Mouse (Mus musculus) limb, embryonic 14.5 days (tissue): ENCODE results near the gene Hoxb4. TPM values are rescaled to one million over a fixed set of nuclear protein-coding genes. Genes with fewer than 3 reads are reported as not detected.

Source experiments
- ATAC-seq: fragments of 200-750 bp; cut with Nextera tagmentation; 2 replicates; pipeline ENCODE4 v1.8.0; 2017; ENCODE audit warnings: low read depth, moderate number of reproducible peaks, moderate TSS enrichment; ENCODE audit not compliant: low FRiP score
- DNase-seq: peaks from one replicate; pipeline ENCODE4 v3.0.0-alpha.2; 2015; ENCODE audit warnings: low spot score
- H3K27ac ChIP-seq: fragments of 300-500 bp; sonication (generic); replicated peaks from 2 replicates; pipeline ENCODE4 v1.5.1; 2014; ENCODE audit warnings: low read depth, mild to moderate bottlenecking, low read length, moderate library complexity, mixed read lengths
- H3K27me3 ChIP-seq: fragments of 300-500 bp; sonication (generic); 2 replicates; pipeline ENCODE4 v1.6.1; 2014; ENCODE audit warnings: low read length, mixed read lengths; ENCODE audit not compliant: control insufficient read depth, insufficient read depth
- H3K36me3 ChIP-seq: fragments of 300-500 bp; sonication (generic); 2 replicates; pipeline ENCODE4 v1.6.1; 2014; ENCODE audit warnings: mild to moderate bottlenecking, low read length, moderate library complexity, mixed read lengths; ENCODE audit not compliant: control insufficient read depth, insufficient read depth
- H3K4me1 ChIP-seq: fragments of 300-500 bp; sonication (generic); 2 replicates; pipeline ENCODE4 v1.6.1; 2014; ENCODE audit warnings: antibody characterized with exemption, low read length, mixed read lengths; ENCODE audit not compliant: control insufficient read depth, insufficient read depth
- H3K4me2 ChIP-seq: fragments of 300-500 bp; sonication (generic); replicated peaks from 2 replicates; pipeline ENCODE4 v1.6.1; 2014; ENCODE audit warnings: low read depth, mild to moderate bottlenecking, low read length, moderate library complexity; ENCODE audit not compliant: severe bottlenecking
- H3K4me3 ChIP-seq: fragments of 300-500 bp; sonication (generic); replicated peaks from 2 replicates; pipeline ENCODE4 v1.5.1; 2014; ENCODE audit warnings: low read length
- H3K9ac ChIP-seq: fragments of 300-500 bp; sonication (generic); 2 replicates; pipeline ENCODE4 v1.6.1; 2014; ENCODE audit warnings: mild to moderate bottlenecking, low read depth, low read length, moderate library complexity; ENCODE audit not compliant: severe bottlenecking
- H3K9me3 ChIP-seq: fragments of 300-500 bp; sonication (generic); 2 replicates; pipeline ENCODE4 v1.6.1; 2016; ENCODE audit warnings: low read length; ENCODE audit not compliant: control insufficient read depth
- POLR2A ChIP-seq: fragments of 200-500 bp; IDR thresholded peaks from 2 replicates; pipeline ENCODE4 v1.8.0; 2012; ENCODE audit warnings: inconsistent platforms, mild to moderate bottlenecking, moderate library complexity, borderline replicate concordance; ENCODE audit not compliant: insufficient read depth, insufficient read length; ENCODE audit errors: extremely low read depth
- WGBS: fragments of 180-500 bp; shearing (Covaris S2); extraction: QIAGEN DNeasy Blood & Tissue Kit; methylation state at CpG from one replicate; pipeline ENCODE4 v1.1.7; 2014; 5-methylcytosine and 5-hydroxymethylcytosine counted together
- polyA plus RNA-seq, 2 experiments: library from polyadenylated mRNA; depleted of rRNA in 1 of 2; stranded (reverse) in 1 of 2; unstranded in 1 of 2; fragments of >200 nt; fragmentation: Nextera tagmentation in 1 of 2; extraction: Ambion mirVana in 1 of 2; gene quantifications; 2 replicates each; pipeline versions ENCODE4 v1.2.1 to v1.2.3; 2012 to 2014

Gene Hoxb4
- polyA plus RNA-seq, 2 experiments: 0.17 to 2.3 TPM

GRCm38 (mm10) chr11:96286739-96287385, 31.2 kb upstream of the Hoxb4 start:
- Histone ChIP-seq H3K9me3 (no peaks in the 10 kb centered on the region), H3K27ac (no peak overlapping the region), H3K4me3 (peak overlapping the region; percentile 28), H3K4me2 (peak overlapping the region; percentile 43), H3K27me3 (peaks cover 98% of the 10 kb centered on the region), H3K36me3 (no peaks in the 10 kb centered on the region), H3K9ac (0 out of 2 replicates have a peak overlapping the region, but pooled peaks have one; percentile 26), H3K4me1 (peaks cover 4% of the 10 kb centered on the region; the same call in 1 of the 2 replicates)
- no peak for TF ChIP-seq POLR2A
- WGBS: 1% methylated on average over 55 of the region's 55 CpGs
- DNase-seq: no peak
- ATAC-seq: no peak

GRCm38 (mm10) chr11:96287411-96287810, 30.7 kb upstream of the Hoxb4 start:
- H3K9ac ChIP-seq: no peak overlapping the region
- no peak overlapping the region for H3K27ac ChIP-seq
- no peak for TF ChIP-seq POLR2A
- H3K4me2 ChIP-seq: peak overlapping the region; percentile 43
- no peaks in the 10 kb centered on the region for H3K9me3 ChIP-seq
- 1% methylated on average over 9 of the region's 9 CpGs for WGBS
- H3K36me3 ChIP-seq: no peaks in the 10 kb centered on the region
- peak overlapping the region; percentile 28 for H3K4me3 ChIP-seq
- ATAC-seq (no peak), DNase-seq (no peak)
- H3K27me3 ChIP-seq: peaks cover 98% of the 10 kb centered on the region
- peaks cover 4% of the 10 kb centered on the region; the same call in 1 of the 2 replicates for H3K4me1 ChIP-seq

DNA sequence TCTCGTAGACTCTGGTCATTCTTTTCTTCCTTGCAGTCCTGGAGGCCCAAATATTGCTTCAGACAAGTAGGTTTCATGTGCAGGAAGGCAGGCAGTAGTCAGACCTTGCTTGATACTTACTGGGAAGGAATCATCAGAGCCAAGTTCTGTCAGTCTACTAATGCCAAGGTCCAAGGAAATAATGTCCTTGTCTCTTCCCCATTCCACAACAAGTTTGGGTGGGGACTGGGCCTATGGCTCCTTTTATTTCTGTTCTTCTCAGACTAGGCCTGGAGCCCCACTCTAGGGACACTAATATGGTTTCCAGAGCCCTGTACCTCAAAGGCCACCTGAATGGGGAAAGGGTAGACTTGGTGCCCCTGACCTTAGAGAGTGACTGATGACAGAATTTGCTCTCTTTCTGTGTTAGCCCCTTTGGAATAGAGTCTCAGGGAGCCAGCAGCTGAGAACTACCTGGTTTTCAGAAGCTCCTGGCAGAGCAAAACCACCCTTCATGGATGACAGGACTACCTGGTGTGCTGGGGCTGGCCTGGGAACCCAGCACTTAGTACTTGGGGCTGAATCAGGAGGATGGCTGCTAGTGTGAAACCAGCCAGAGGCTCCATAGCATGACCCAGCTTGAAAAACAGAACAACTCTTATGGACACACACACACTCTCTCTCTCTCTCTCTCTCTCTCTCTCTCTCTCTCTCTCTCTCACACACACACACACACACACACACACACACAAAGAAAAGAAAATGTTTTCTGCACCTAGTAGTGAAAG, 29.4 kb upstream of the Hoxb4 start:
- ATAC-seq (no peak), DNase-seq (no peak)
- Histone ChIP-seq H3K9ac (no peak overlapping the region), H3K27ac (no peak overlapping the region), H3K4me1 (peaks cover 4% of the 10 kb centered on the region; the same call in 1 of the 2 replicates), H3K4me3 (no peak overlapping the region), H3K4me2 (no peak overlapping the region), H3K27me3 (peaks cover 98% of the 10 kb centered on the region), H3K9me3 (no peaks in the 10 kb centered on the region), H3K36me3 (no peaks in the 10 kb centered on the region)
- TF ChIP-seq POLR2A: no peak
- 32% methylated on average over 1 of the region's 1 CpGs for WGBS

DNA sequence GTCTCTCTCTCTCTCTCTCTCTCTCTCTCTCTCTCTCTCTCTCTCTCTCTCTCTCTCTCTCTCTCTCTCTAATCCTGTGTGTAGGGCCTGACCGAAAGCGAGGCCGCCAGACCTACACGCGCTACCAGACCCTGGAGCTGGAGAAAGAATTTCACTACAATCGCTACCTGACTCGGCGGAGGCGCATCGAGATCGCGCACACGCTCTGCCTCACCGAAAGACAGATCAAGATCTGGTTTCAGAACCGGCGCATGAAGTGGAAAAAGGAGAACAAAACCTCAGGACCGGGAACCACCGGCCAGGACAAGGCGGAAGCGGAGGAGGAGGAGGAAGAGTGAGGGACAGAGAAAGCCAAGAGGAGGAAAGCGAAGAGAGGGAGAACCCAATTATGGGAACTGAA, 28.8 kb upstream of the Hoxb4 start:
- WGBS: 28% methylated on average over 21 of the region's 21 CpGs
- Histone ChIP-seq H3K4me1 (peaks cover 2% of the 10 kb centered on the region; the same call in 1 of the 2 replicates), H3K9me3 (no peaks in the 10 kb centered on the region), H3K4me2 (no peak overlapping the region), H3K27me3 (peaks cover 98% of the 10 kb centered on the region), H3K4me3 (no peak overlapping the region), H3K9ac (no peak overlapping the region), H3K27ac (no peak overlapping the region), H3K36me3 (no peaks in the 10 kb centered on the region)
- no peak for ATAC-seq
- TF ChIP-seq POLR2A: no peak
- DNase-seq: no peak

GRCm38 (mm10) chr11:96289837-96290236, 28.2 kb upstream of the Hoxb4 start:
- Histone ChIP-seq H3K4me3 (no peak overlapping the region), H3K4me1 (no peaks in the 10 kb centered on the region; the same call in 1 of the 2 replicates), H3K36me3 (no peaks in the 10 kb centered on the region), H3K9ac (no peak overlapping the region), H3K9me3 (no peaks in the 10 kb centered on the region), H3K27ac (no peak overlapping the region), H3K27me3 (peaks cover 98% of the 10 kb centered on the region), H3K4me2 (no peak overlapping the region)
- TF ChIP-seq POLR2A: no peak
- ATAC-seq (no peak), DNase-seq (no peak)
- WGBS: 42% methylated on average over 6 of the region's 6 CpGs
